Mouse (Mus musculus): Measurements from ENCODE around the gene Slc26a9. TPM values are rescaled to one million over a fixed set of nuclear protein-coding genes. Genes with fewer than 3 reads are reported as not detected.
"Not testable (repeated sequence)": the region's sequence is repeated elsewhere in the genome, so short reads cannot be mapped to it uniquely, and the experiment has no call there.

Slc26a9 gene
- polyA plus RNA-seq, 1 experiment = not detected

- Histone ChIP-seq H3K4me3 (replicated peaks) (no peak overlapping the region), H3K9me3 (peaks cover 27% of the 10 kb centered on the region), H3K36me3 (replicated peaks; ENCODE audit: low read length) (no peaks in the 10 kb centered on the region), H3K4me1 (no peaks in the 10 kb centered on the region), H3K27me3 (replicated peaks) (peaks cover 57% of the 10 kb centered on the region)
- TF ChIP-seq GATA1 (IDR thresholded peaks at IDR 0.05; ENCODE audit: borderline replicate concordance, low read length) = no peak
- no peak for TF ChIP-seq FLI1 (IDR thresholded peaks at IDR 0.05; ENCODE audit: low read length)
Measured at GRCm38 (mm10) chr1:131816886-131817285, 73.1 kb downstream of the Slc26a9 start.

DNA sequence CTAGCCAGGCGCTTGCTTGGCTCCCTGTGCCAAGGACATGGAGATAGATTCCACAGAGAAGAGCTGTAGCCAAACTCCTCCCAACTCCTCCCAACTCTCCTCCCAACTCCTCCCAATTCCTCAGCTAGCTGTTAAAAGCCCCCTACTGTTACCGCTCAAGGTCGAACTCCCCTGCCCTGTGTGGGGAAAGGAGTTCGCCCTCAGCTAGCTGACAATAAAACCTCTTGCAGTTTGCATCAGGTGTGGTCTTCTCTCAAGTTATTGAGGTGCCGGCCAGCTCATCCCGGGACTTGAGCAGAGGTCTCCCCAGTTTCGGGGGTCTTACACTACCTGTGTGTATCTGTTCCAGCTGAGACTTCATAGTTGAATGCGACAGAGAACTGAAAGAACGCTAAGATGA is 76.5 kb downstream of the Slc26a9 start:
- H3K4me3 ChIP-seq (replicated peaks); H3K4me1 ChIP-seq; H3K36me3 ChIP-seq (replicated peaks; ENCODE audit: low read length): not testable (repeated sequence)
- Histone ChIP-seq H3K9me3 (peaks cover 27% of the 10 kb centered on the region), H3K27me3 (replicated peaks) (peaks cover 54% of the 10 kb centered on the region)

DNA sequence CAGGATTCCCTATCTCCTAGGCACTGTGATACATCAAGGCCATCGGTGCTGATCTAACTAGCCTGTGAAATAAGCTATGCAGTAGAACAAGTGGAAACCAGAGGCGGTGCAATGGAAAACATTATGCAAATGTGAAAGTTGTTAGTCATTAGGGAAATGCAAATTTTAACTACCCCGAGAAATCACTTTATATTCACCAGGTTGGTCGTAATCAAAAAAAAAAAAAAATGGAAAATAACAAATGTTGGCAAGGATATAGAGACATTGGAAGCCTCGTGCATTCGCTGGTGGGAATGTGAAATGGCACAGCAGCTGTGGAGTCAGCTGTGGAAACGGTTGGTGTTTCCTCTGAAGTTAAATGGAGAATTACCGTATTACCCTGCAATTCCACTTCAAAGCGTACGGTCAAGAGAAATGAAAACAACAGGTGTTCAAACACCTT is 77.1 kb downstream of the Slc26a9 start:
- TF ChIP-seq GATA1 (IDR thresholded peaks at IDR 0.05; ENCODE audit: borderline replicate concordance, low read length) (no peak), FLI1 (IDR thresholded peaks at IDR 0.05; ENCODE audit: low read length) (no peak)
- Histone ChIP-seq H3K36me3 (replicated peaks; ENCODE audit: low read length) (no peaks in the 10 kb centered on the region), H3K4me3 (replicated peaks) (no peak overlapping the region), H3K4me1 (peaks cover 6% of the 10 kb centered on the region; the same call in 1 of the 2 replicates), H3K9me3 (peaks cover 27% of the 10 kb centered on the region), H3K27me3 (replicated peaks) (peaks cover 51% of the 10 kb centered on the region)

Other genes with a start within 250 kb of the Slc26a9 start
- gene Srgap2, start 216.7 kb upstream of the Slc26a9 start, polyA plus RNA-seq (2012; ENCODE audit: insufficient read depth, low replicate concordance) = 6.7 and 12.2 TPM in 2 replicates
- gene Fam72a, start 216.1 kb upstream of the Slc26a9 start, polyA plus RNA-seq (2012; ENCODE audit: insufficient read depth, low replicate concordance) = 3.6 TPM in 1 of 2 replicates, not detected in the other
- gene Avpr1b, start 144.8 kb upstream of the Slc26a9 start, polyA plus RNA-seq (2012; ENCODE audit: insufficient read depth, low replicate concordance) = not detected in 2 replicates
- 4.2 TPM in 1 of 2 replicates, not detected in the other for gene Ctse, start 105.7 kb upstream of the Slc26a9 start, polyA plus RNA-seq (2012; ENCODE audit: insufficient read depth, low replicate concordance)
- 2.3 TPM in 1 of 2 replicates, not detected in the other for gene Rab7b, start 55.3 kb upstream of the Slc26a9 start, polyA plus RNA-seq (2012; ENCODE audit: insufficient read depth, low replicate concordance)
- gene Pm20d1, start 53.4 kb downstream of the Slc26a9 start, polyA plus RNA-seq (2012; ENCODE audit: insufficient read depth, low replicate concordance) = not detected in 2 replicates
- gene Slc41a1, start 83.5 kb downstream of the Slc26a9 start, polyA plus RNA-seq (2012; ENCODE audit: insufficient read depth, low replicate concordance) = 8.1 and 16.5 TPM in 2 replicates
- 8.8 TPM in 1 of 2 replicates, not detected in the other for gene Rab29, start 123.2 kb downstream of the Slc26a9 start, polyA plus RNA-seq (2012; ENCODE audit: insufficient read depth, low replicate concordance)
- 6.3 and 16.9 TPM in 2 replicates for gene Nucks1, start 166.5 kb downstream of the Slc26a9 start, polyA plus RNA-seq (2012; ENCODE audit: insufficient read depth, low replicate concordance)
- gene Slc45a3, start 218.9 kb downstream of the Slc26a9 start, polyA plus RNA-seq (2012; ENCODE audit: insufficient read depth, low replicate concordance) = 1.1 TPM in 1 of 2 replicates, not detected in the other

Data from megakaryocyte, embryonic 14.5 days (primary cell).